Mouse (Mus musculus) testis, adult 10 weeks (tissue): ENCODE measurements around the gene Mroh2a. TPM values are rescaled to one million over a fixed set of nuclear protein-coding genes. Genes with fewer than 3 reads are reported as not detected.

Source experiments
- polyA plus RNA-seq: library from polyadenylated mRNA; stranded (reverse); fragments of 350-450 nt; fragmentation: Illumina TruSeq; extraction: RNeasy Lipid Tissue Mini Kit (QIAGEN cat#74804); gene quantifications from one replicate; pipeline ENCODE4 v1.2.3, GENCODE M21; 2014; ENCODE audit warnings: low read depth, low replicate concordance

Gene Mroh2a
- polyA plus RNA-seq: 78.3 TPM

DNA sequence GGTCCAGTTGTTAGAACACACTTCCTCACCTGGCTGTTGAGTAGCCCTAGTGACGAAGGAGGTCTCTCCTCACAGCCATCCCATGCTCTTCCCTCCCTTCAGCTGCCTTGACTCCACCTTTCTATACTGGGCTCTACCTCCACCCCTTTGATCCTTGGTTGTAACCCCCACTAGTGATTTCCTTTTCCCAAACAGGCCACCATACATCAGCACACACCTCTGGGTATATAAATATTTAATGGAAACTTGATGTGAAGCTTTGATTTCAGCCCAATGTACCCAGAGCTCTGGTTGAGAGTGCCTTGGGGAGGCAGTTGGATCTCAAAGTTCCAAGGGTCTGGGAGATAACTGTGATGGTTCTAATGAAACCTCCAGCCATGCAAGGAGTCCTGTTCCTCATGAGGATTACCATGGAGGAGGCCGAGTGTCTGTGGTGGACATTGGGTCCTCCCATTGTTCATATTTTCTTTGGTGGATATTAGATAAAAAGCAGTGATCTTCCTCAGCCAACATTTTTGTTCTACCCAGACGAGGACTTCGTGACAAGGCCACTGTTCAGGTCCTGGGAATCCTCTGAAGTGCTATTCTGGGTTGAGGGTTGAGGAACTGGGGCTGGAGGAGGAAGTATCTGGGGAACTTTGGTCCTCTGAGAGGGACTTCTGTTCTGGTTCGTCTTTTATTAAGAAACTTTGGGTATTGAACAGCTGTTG lies at the start of gene Mroh2a:
TSS of gene Mroh2a (plus strand) at position 317 of the 710 bp plus-strand sequence.

DNA sequence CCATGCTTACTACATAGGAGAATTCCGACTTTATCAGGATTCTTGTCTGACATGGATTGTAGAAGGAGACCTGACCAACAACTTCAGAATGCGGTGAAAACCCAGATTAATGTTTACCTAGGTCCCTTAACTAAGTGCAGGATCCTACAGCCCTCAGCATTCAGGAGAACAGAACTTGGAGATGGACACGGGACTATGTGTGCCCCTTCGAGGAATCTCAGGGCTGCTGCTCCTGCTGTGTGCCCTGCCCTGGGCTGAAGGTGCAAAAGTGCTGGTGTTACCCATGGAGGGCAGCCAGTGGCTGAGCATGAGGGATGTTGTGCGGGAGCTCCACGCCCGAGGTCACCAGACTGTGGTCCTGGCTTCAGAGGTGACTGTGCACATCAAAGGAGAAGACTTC lies 26.3 kb upstream of the Mroh2a start, which contains the start of gene Ugt1a2:
TSS of gene Ugt1a2 (plus strand) at position 146 of the 400 bp plus-strand sequence.

GRCm38 (mm10) chr1:88205294-88205922 lies 21.4 kb upstream of the Mroh2a start, which contains the start of gene Dnajb3:
Gene Dnajb3 (minus strand): TSS chr1:88205782.

GRCm38 (mm10) chr1:88211812-88212211 lies 15.0 kb upstream of the Mroh2a start, which contains the start of gene Ugt1a1:
Gene Ugt1a1 (plus strand): TSS chr1:88211959.

DNA sequence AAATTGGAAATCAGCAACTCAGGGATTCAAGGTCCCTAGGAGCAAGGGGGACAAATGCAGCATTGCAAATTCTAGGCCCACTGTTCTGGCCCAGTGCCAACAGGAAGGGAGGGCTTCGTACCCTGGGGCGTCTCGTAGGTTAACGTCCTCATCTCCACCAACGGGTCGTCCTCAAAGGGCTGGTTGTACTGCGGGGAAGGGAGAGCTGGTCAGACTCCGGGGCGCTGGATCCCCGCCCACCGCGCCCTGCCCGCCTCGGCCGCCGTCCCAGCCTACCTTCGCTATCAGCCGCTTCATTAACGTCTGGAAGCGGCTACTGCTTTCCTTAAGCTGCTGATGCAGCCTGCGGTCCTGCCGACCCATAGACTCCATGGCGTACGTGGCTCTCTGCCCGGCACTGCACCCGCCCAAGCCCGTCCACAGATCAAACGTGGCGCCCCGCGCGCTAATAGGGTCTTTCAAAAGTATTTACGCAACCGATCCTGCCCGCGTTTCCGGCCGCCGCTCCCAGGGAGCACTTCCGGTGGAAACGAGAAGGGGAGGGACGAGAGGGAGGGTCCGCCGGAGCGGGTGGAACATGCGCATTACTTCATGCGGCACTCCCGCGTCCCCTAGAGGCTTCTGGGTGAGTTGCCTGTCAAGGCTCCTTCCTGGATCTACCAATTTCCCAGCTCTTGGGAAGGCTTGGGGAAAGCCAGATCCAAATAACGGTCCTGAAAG lies 50.5 kb downstream of the Mroh2a start, which contains the start of the genes Hjurp and Trpm8:
TSS of gene Hjurp (minus strand) at position 536 of the 720 bp plus-strand sequence.
TSS of gene Trpm8 (plus strand) at position 564 of the 720 bp plus-strand sequence.

Other genes starting within 250 kb of the Mroh2a start
- gene Usp40, start 218.4 kb upstream of the Mroh2a start, polyA plus RNA-seq: 23.4 TPM
- not detected for gene Ugt1a10, start 171.6 kb upstream of the Mroh2a start, polyA plus RNA-seq
- gene Ugt1a9, start 156.2 kb upstream of the Mroh2a start, polyA plus RNA-seq: not detected
- not detected for gene Ugt1a8, start 139.2 kb upstream of the Mroh2a start, polyA plus RNA-seq
- 22.5 TPM for gene Ugt1a7c, start 131.9 kb upstream of the Mroh2a start, polyA plus RNA-seq
- gene Ugt1a6b, start 123.7 kb upstream of the Mroh2a start, polyA plus RNA-seq: 2.3 TPM
- 42.1 TPM for gene Ugt1a6a, start 92.2 kb upstream of the Mroh2a start, polyA plus RNA-seq
- gene Ugt1a5, start 61.0 kb upstream of the Mroh2a start, polyA plus RNA-seq: not detected
- gene Ugt1a2, start 26.4 kb upstream of the Mroh2a start, polyA plus RNA-seq: 0.14 TPM
- gene Dnajb3, start 21.2 kb upstream of the Mroh2a start, polyA plus RNA-seq: 799 TPM
- gene Ugt1a1, start 15.0 kb upstream of the Mroh2a start, polyA plus RNA-seq: 0.57 TPM
- 27.0 TPM for gene Hjurp, start 50.6 kb downstream of the Mroh2a start, polyA plus RNA-seq
- 2.1 TPM for gene Trpm8, start 50.7 kb downstream of the Mroh2a start, polyA plus RNA-seq
- gene Spp2, start 180.0 kb downstream of the Mroh2a start, polyA plus RNA-seq: not detected